12 mouse cellular contexts compared by ENCODE assay signal in the genomic region with DNA sequence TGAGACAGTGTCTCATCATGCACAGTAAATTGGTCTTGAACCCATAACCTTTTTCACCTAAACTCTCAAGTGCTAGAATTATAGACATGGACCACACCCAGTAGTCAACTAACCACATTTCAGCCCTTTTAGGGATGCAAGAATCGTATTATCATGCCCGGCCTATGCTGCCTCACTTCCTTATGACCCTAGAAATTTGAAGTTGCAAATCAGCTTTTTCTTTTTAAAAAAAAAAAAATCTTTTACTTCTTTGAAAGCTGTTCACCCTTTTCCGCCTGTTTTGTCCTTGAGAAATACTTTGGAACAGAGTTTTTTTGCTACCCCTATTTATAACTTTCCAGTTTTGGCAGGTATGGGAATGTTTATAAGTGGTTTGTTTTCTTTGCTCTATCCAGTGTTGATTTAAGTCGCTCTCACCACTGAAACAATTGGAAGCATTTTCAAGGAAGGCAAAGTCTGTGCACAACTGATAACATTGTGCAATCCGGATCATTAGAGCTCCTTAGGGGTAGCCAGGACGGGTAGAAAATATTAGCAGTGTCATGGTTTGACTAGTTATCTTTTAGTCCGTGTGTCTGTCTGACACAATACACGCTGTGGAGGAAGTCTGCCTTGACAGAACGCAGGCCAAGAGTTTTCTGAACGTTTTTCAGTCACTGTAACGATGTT. TPM values are rescaled to one million over a fixed set of nuclear protein-coding genes. Genes with fewer than 3 reads are reported as not detected.
DNase-seq lines count a peak whose midpoint lies in the region; ATAC-seq and TF ChIP-seq lines count a peak whose summit lies in the region.
"Had no signal": no experiment of that assay in that cellular context is flagged by ENCODE, and none has a peak within 500 bp of the region (broad histone marks: within the 10 kb centered on the region; RNA-seq: fewer than 3 reads in every experiment).

No protein-coding gene starts in this region.

- no peak overlapping the region for H3K4me2 ChIP-seq in liver, embryonic 15.5 days
- no peak overlapping the region for H3K4me2 ChIP-seq in forebrain, postnatal 0 days (ENCODE audit: low read depth)
- H3K4me2 ChIP-seq: hindbrain, embryonic 12.5 days had no signal

- no peak for TF ChIP-seq CTCF in testis, adult 2 months (IDR thresholded peaks at IDR 0.05; ENCODE audit: control insufficient read depth, insufficient read depth, insufficient replicate concordance, low read depth, low read length)
- no peak for TF ChIP-seq CTCF in forebrain, postnatal 0 days (IDR thresholded peaks at IDR 0.05; ENCODE audit: low read depth)

- no peak for TF ChIP-seq POLR2A in testis, adult 2 months (IDR thresholded peaks at IDR 0.05; ENCODE audit: control insufficient read depth, low read depth, low read length)

- no peaks in the 10 kb centered on the region; the same call in 1 of the 2 replicates for H3K4me1 ChIP-seq in testis, adult 2 months (ENCODE audit: control insufficient read depth, insufficient read depth, low read length)
- H3K4me1 ChIP-seq in liver, embryonic 15.5 days (replicated peaks), result peaks cover 21% of the 10 kb centered on the region
- no peaks in the 10 kb centered on the region for H3K4me1 ChIP-seq in forebrain, postnatal 0 days (ENCODE audit: insufficient read depth)
- peaks cover 28% of the 10 kb centered on the region for H3K4me1 ChIP-seq in embryonic facial prominence, embryonic 10.5 days
- H3K4me1 ChIP-seq: hindbrain, embryonic 12.5 days had no signal

- intact Hi-C loops in heart, postnatal 36 days (cut with DNase I), result no loop called here

- 0 out of 2 replicates have a peak overlapping the region, but pooled peaks have one; percentile 3 for H3K27ac ChIP-seq in testis, adult 2 months (ENCODE audit: control insufficient read depth, insufficient read depth, low read depth, low read length)
- H3K27ac ChIP-seq in liver, embryonic 15.5 days (replicated peaks), result no peak overlapping the region
- no peak overlapping the region for H3K27ac ChIP-seq in forebrain, postnatal 0 days (ENCODE audit: low read depth, low read length)
- no peak overlapping the region for H3K27ac ChIP-seq in embryonic facial prominence, embryonic 10.5 days (replicated peaks)
- H3K27ac ChIP-seq: hindbrain, embryonic 12.5 days had no signal

- DNase-seq in heart, adult 18-20 months, result peak; percentile 35 to 47
- no peak for DNase-seq in heart, postnatal 36 days
- no peak for DNase-seq in testis, postnatal 14 days (ENCODE audit: low spot score)
- no peak for DNase-seq in forebrain, postnatal 0 days
- no peak for DNase-seq in thymus, postnatal 25 days
- no peak for DNase-seq in embryonic facial prominence, embryonic 10.5 days (ENCODE audit: low spot score)
- DNase-seq: embryo, embryonic 11 days; kidney, adult 8-10 months; thymus, adult 18-20 months had no signal

- no peaks in the 10 kb centered on the region for H3K27me3 ChIP-seq in testis, adult 2 months (ENCODE audit: control insufficient read depth, insufficient read depth, low read length)
- H3K27me3 ChIP-seq in liver, embryonic 15.5 days, result no peaks in the 10 kb centered on the region
- no peaks in the 10 kb centered on the region for H3K27me3 ChIP-seq in forebrain, postnatal 0 days (ENCODE audit: insufficient read depth, low read length)
- no peaks in the 10 kb centered on the region; the same call in 1 of the 2 replicates for H3K27me3 ChIP-seq in embryonic facial prominence, embryonic 10.5 days (replicated peaks; ENCODE audit: low read depth, poor library complexity, severe bottlenecking)
- H3K27me3 ChIP-seq: hindbrain, embryonic 12.5 days had no signal

- no peak overlapping the region for H3K4me3 ChIP-seq in testis, adult 2 months (ENCODE audit: control insufficient read depth, low read depth, low read length)
- no peak overlapping the region for H3K4me3 ChIP-seq in liver, embryonic 15.5 days (replicated peaks)
- H3K4me3 ChIP-seq in forebrain, postnatal 0 days (ENCODE audit: low read depth, low read length), result no peak overlapping the region
- no peak overlapping the region for H3K4me3 ChIP-seq in embryonic facial prominence, embryonic 10.5 days
- H3K4me3 ChIP-seq: hindbrain, embryonic 12.5 days had no signal

- no peaks in the 10 kb centered on the region for H3K36me3 ChIP-seq in testis, adult 2 months (ENCODE audit: control insufficient read depth, insufficient read depth, low read length)
- H3K36me3 ChIP-seq in liver, embryonic 15.5 days (replicated peaks), result no peaks in the 10 kb centered on the region
- no peaks in the 10 kb centered on the region for H3K36me3 ChIP-seq in forebrain, postnatal 0 days (ENCODE audit: insufficient read depth)
- no peaks in the 10 kb centered on the region for H3K36me3 ChIP-seq in embryonic facial prominence, embryonic 10.5 days (replicated peaks)
- H3K36me3 ChIP-seq: hindbrain, embryonic 12.5 days had no signal

- 10% methylated on average over 11 of the region's 11 CpGs for WGBS in liver, embryonic 15.5 days (ENCODE audit: insufficient replicate concordance)
- 80% methylated on average over 11 of the region's 11 CpGs for WGBS in forebrain, postnatal 0 days
- WGBS in embryonic facial prominence, embryonic 10.5 days, result 73% methylated on average over 11 of the region's 11 CpGs

- H3K9ac ChIP-seq in liver, embryonic 15.5 days, result no peak overlapping the region
- no peak overlapping the region for H3K9ac ChIP-seq in forebrain, postnatal 0 days
- H3K9ac ChIP-seq: hindbrain, embryonic 12.5 days had no signal

- no peaks in the 10 kb centered on the region for H3K9me3 ChIP-seq in liver, embryonic 15.5 days (replicated peaks)
- H3K9me3 ChIP-seq in forebrain, postnatal 0 days (ENCODE audit: low read length), result no peaks in the 10 kb centered on the region
- no peaks in the 10 kb centered on the region for H3K9me3 ChIP-seq in embryonic facial prominence, embryonic 10.5 days
- H3K9me3 ChIP-seq: hindbrain, embryonic 12.5 days had no signal

- peak; percentile 59; the same call in 1 of the 2 replicates for ATAC-seq in liver, embryonic 15.5 days (ENCODE audit: insufficient read depth)
- no peak for ATAC-seq in forebrain, postnatal 0 days

RNA-seq across cellular contexts. Expression of gene Lifr, which starts 46.2 kb away (rescaled TPM):
- 10 to 100 TPM; 49.9 to 61.3 TPM for total RNA-seq in heart, adult 18-20 months (2021)
- 10 to 100 TPM; 57.7 to 60.9 TPM for total RNA-seq in heart, postnatal 36 days (2021)
- polyA plus RNA-seq in testis, adult 2 months (2012; rRNA removed), result 7.6 and 8.8 TPM in 2 replicates
- 30.7 and 32.0 TPM in 2 replicates for polyA plus RNA-seq in liver, embryonic 15.5 days (2015; fragmentation: Nextera tagmentation; extraction: Ambion mirVana)
- total RNA-seq in forebrain, postnatal 0 days (2014; rRNA removed), result 20.9 and 26.1 TPM in 2 replicates
- polyA plus RNA-seq in forebrain, postnatal 0 days (2015; fragmentation: Nextera tagmentation; extraction: Ambion mirVana), result 5.5 and 6.8 TPM in 2 replicates
- polyA plus RNA-seq in embryonic facial prominence, embryonic 10.5 days (2016; fragmentation: Nextera tagmentation; extraction: Ambion mirVana), result 10.0 and 11.0 TPM in 2 replicates

Comparison
In these comparisons a context has a peak if more than half of its experiments do, and no peak if none do; other contexts are left out.
1. DNase-seq: peak in heart, adult 18-20 months (2 of 2); none in heart, postnatal 36 days (0 of 2), testis, postnatal 14 days (single experiment), forebrain, postnatal 0 days (single experiment), thymus, postnatal 25 days (single experiment) and embryonic facial prominence, embryonic 10.5 days (single experiment).